Mouse (Mus musculus): ENCODE measurements around the gene Fgfr1op. TPM values are rescaled to one million over a fixed set of nuclear protein-coding genes. Genes with fewer than 3 reads are reported as not detected.
"Not testable (repeated sequence)": the region's sequence is repeated elsewhere in the genome, so short reads cannot be mapped to it uniquely, and the experiment has no call there.

The Fgfr1op gene
- polyA plus RNA-seq, 1 experiment from 2014 or later: 44.4 TPM

DNA sequence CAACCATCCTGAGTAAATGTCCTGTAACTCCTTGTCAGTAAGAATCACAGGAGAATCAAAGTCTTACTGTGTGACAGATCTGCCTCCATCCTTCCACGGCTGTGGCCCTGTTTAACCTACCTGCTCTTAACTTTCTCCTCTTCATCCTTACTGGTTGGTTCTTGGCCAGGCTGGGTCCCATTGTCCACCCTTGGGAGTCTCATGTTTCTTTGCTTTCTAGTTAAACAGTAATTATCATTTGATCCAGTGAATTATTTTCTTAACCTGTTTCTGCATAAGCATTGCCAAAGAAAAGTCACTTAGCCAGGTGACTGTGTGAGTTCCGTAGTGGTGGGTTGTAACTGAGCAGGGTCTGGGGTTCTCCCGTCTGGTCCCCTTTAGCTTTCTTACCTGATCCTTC, 1.2 kb downstream of the Fgfr1op start:
- 14% methylated on average over 1 of the region's 3 CpGs for WGBS
- H3K27me3 ChIP-seq (ENCODE audit: insufficient read depth, low read length); H3K9ac ChIP-seq (replicated peaks; ENCODE audit: low read length); H3K4me1 ChIP-seq (ENCODE audit: insufficient read depth, low read length); H3K27ac ChIP-seq (ENCODE audit: low read length); ATAC-seq (ENCODE audit: low FRiP score, low TSS enrichment); H3K9me3 ChIP-seq (ENCODE audit: low read length): not testable (repeated sequence)
- Histone ChIP-seq H3K36me3 (ENCODE audit: insufficient read depth, low read length) (peaks cover 20% of the 10 kb centered on the region), H3K4me3 (ENCODE audit: low read length) (peak overlapping the region; percentile 56), H3K4me2 (replicated peaks; ENCODE audit: low read depth, low read length) (peak overlapping the region; percentile 45)

- 90% methylated on average over 4 of the region's 8 CpGs for WGBS
- not testable (repeated sequence) for H3K9ac ChIP-seq (replicated peaks; ENCODE audit: low read length); H3K4me1 ChIP-seq (ENCODE audit: insufficient read depth, low read length); ATAC-seq (ENCODE audit: low FRiP score, low TSS enrichment); H3K4me3 ChIP-seq (ENCODE audit: low read length); H3K9me3 ChIP-seq (ENCODE audit: low read length); H3K27me3 ChIP-seq (ENCODE audit: insufficient read depth, low read length); H3K27ac ChIP-seq (ENCODE audit: low read length); H3K4me2 ChIP-seq (replicated peaks; ENCODE audit: low read depth, low read length)
- peaks cover 25% of the 10 kb centered on the region for H3K36me3 ChIP-seq (ENCODE audit: insufficient read depth, low read length)
Measured at GRCm38 (mm10) chr17:8167436-8167835, 2.1 kb downstream of the Fgfr1op start.

GRCm38 (mm10) chr17:8170331-8170730, 5.0 kb downstream of the Fgfr1op start:
- ATAC-seq (ENCODE audit: low FRiP score, low TSS enrichment): no peak
- no peak overlapping the region for H3K27ac ChIP-seq (ENCODE audit: low read length)
- H3K9ac ChIP-seq (replicated peaks; ENCODE audit: low read length): no peak overlapping the region
- no peaks in the 10 kb centered on the region for H3K9me3 ChIP-seq (ENCODE audit: low read length)
- H3K4me3 ChIP-seq (ENCODE audit: low read length): no peak overlapping the region
- peaks cover 44% of the 10 kb centered on the region for H3K36me3 ChIP-seq (ENCODE audit: insufficient read depth, low read length)
- no peaks in the 10 kb centered on the region for H3K27me3 ChIP-seq (ENCODE audit: insufficient read depth, low read length)
- no peaks in the 10 kb centered on the region for H3K4me1 ChIP-seq (ENCODE audit: insufficient read depth, low read length)
- H3K4me2 ChIP-seq (replicated peaks; ENCODE audit: low read depth, low read length): no peak overlapping the region
- 88% methylated on average over 7 of the region's 7 CpGs for WGBS

DNA sequence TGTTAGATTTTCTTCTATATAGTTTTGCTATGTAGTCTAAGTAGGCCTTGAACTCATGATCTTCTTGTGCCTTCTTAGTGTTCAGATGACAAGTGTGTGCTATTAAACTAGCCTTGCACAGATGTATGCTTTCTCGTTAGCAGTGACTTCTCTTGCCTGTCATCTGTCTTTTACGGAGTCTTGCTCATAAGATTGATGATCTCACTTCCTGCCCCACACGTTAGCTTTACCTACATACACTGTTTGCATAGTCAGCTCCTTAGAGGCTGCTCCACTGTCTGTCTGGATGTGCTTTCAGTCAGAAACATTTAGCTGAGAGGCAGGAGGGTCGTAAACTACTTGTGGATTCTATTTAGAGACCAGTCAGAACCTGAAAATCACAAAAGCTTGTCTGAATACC, 5.8 kb downstream of the Fgfr1op start:
- no peak overlapping the region for H3K4me2 ChIP-seq (replicated peaks; ENCODE audit: low read depth, low read length)
- H3K4me3 ChIP-seq (ENCODE audit: low read length): no peak overlapping the region
- peaks cover 51% of the 10 kb centered on the region for H3K36me3 ChIP-seq (ENCODE audit: insufficient read depth, low read length)
- no peaks in the 10 kb centered on the region for H3K4me1 ChIP-seq (ENCODE audit: insufficient read depth, low read length)
- H3K9ac ChIP-seq (replicated peaks; ENCODE audit: low read length): no peak overlapping the region
- no peak for ATAC-seq (ENCODE audit: low FRiP score, low TSS enrichment)
- no peak overlapping the region for H3K27ac ChIP-seq (ENCODE audit: low read length)
- WGBS: 36% methylated on average over 4 of the region's 4 CpGs
- no peaks in the 10 kb centered on the region for H3K27me3 ChIP-seq (ENCODE audit: insufficient read depth, low read length)
- no peaks in the 10 kb centered on the region for H3K9me3 ChIP-seq (ENCODE audit: low read length)

DNA sequence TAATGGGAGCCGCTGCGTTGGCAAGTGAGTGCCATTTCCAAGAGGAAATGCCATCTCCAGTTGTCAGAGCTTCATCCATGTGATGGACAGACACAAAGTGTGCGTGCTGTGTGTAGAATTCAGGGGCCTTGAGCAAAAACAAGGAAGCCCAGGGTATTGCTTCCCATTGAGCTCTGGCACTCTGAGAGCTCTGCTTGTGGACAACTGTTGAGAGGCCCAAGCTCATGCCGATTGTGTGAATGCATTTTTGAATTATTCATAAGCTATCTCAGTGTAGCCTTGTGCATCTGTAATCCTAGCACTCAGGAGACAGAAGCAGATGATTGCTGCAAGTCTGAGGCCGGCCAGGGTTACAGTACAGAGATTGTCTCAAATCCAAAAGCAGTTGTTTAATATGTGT, 11.8 kb downstream of the Fgfr1op start:
- Histone ChIP-seq H3K4me1 (ENCODE audit: insufficient read depth, low read length) (no peaks in the 10 kb centered on the region), H3K36me3 (ENCODE audit: insufficient read depth, low read length) (peaks cover 50% of the 10 kb centered on the region), H3K9ac (replicated peaks; ENCODE audit: low read length) (no peak overlapping the region), H3K27me3 (ENCODE audit: insufficient read depth, low read length) (no peaks in the 10 kb centered on the region), H3K4me2 (replicated peaks; ENCODE audit: low read depth, low read length) (no peak overlapping the region), H3K9me3 (ENCODE audit: low read length) (no peaks in the 10 kb centered on the region), H3K4me3 (ENCODE audit: low read length) (no peak overlapping the region), H3K27ac (ENCODE audit: low read length) (no peak overlapping the region)
- ATAC-seq (ENCODE audit: low FRiP score, low TSS enrichment): no peak
- WGBS: 92% methylated on average over 5 of the region's 5 CpGs

- H3K27me3 ChIP-seq (ENCODE audit: insufficient read depth, low read length): no peaks in the 10 kb centered on the region
- ATAC-seq (ENCODE audit: low FRiP score, low TSS enrichment): peak; percentile 42; the same call in 1 of the 2 replicates
- H3K4me3 ChIP-seq (ENCODE audit: low read length): no peak overlapping the region
- H3K4me1 ChIP-seq (ENCODE audit: insufficient read depth, low read length): peaks cover 14% of the 10 kb centered on the region; the same call in 1 of the 2 replicates
- H3K36me3 ChIP-seq (ENCODE audit: insufficient read depth, low read length): peaks cover 48% of the 10 kb centered on the region
- peak overlapping the region; percentile 54; the same call in 1 of the 2 replicates for H3K27ac ChIP-seq (ENCODE audit: low read length)
- 39% methylated on average over 5 of the region's 5 CpGs for WGBS
- no peaks in the 10 kb centered on the region for H3K9me3 ChIP-seq (ENCODE audit: low read length)
- no peak overlapping the region for H3K9ac ChIP-seq (replicated peaks; ENCODE audit: low read length)
- H3K4me2 ChIP-seq (replicated peaks; ENCODE audit: low read depth, low read length): no peak overlapping the region
Measured at GRCm38 (mm10) chr17:8183815-8184214, 18.5 kb downstream of the Fgfr1op start.

- peaks cover 52% of the 10 kb centered on the region for H3K36me3 ChIP-seq (ENCODE audit: insufficient read depth, low read length)
- H3K9me3 ChIP-seq (ENCODE audit: low read length): no peaks in the 10 kb centered on the region
- H3K27me3 ChIP-seq (ENCODE audit: insufficient read depth, low read length): no peaks in the 10 kb centered on the region
- H3K9ac ChIP-seq (replicated peaks; ENCODE audit: low read length): no peak overlapping the region
- peaks cover 14% of the 10 kb centered on the region; the same call in 1 of the 2 replicates for H3K4me1 ChIP-seq (ENCODE audit: insufficient read depth, low read length)
- no peak overlapping the region for H3K4me3 ChIP-seq (ENCODE audit: low read length)
- peak overlapping the region; percentile 54 for H3K27ac ChIP-seq (ENCODE audit: low read length)
- H3K4me2 ChIP-seq (replicated peaks; ENCODE audit: low read depth, low read length): no peak overlapping the region
- 0 out of 2 replicates have a peak, but pooled peaks have one; percentile 9 for ATAC-seq (ENCODE audit: low FRiP score, low TSS enrichment)
- 48% methylated on average over 7 of the region's 7 CpGs for whole genome bisulfite sequencing
Measured at GRCm38 (mm10) chr17:8184217-8184616, 18.9 kb downstream of the Fgfr1op start.

- Histone ChIP-seq H3K4me2 (replicated peaks; ENCODE audit: low read depth, low read length) (no peak overlapping the region), H3K4me1 (ENCODE audit: insufficient read depth, low read length) (no peaks in the 10 kb centered on the region), H3K9me3 (ENCODE audit: low read length) (no peaks in the 10 kb centered on the region), H3K9ac (replicated peaks; ENCODE audit: low read length) (no peak overlapping the region), H3K36me3 (ENCODE audit: insufficient read depth, low read length) (peaks cover 44% of the 10 kb centered on the region), H3K27me3 (ENCODE audit: insufficient read depth, low read length) (no peaks in the 10 kb centered on the region), H3K4me3 (ENCODE audit: low read length) (no peak overlapping the region), H3K27ac (ENCODE audit: low read length) (no peak overlapping the region)
- 53% methylated on average over 8 of the region's 8 CpGs for WGBS
- ATAC-seq (ENCODE audit: low FRiP score, low TSS enrichment): no peak
Measured at GRCm38 (mm10) chr17:8193678-8194077, 28.4 kb downstream of the Fgfr1op start.

- WGBS: 93% methylated on average over 8 of the region's 8 CpGs
- no peak overlapping the region for H3K9ac ChIP-seq (replicated peaks; ENCODE audit: low read length)
- no peaks in the 10 kb centered on the region for H3K4me1 ChIP-seq (ENCODE audit: insufficient read depth, low read length)
- no peaks in the 10 kb centered on the region for H3K27me3 ChIP-seq (ENCODE audit: insufficient read depth, low read length)
- no peak overlapping the region for H3K4me3 ChIP-seq (ENCODE audit: low read length)
- no peaks in the 10 kb centered on the region for H3K9me3 ChIP-seq (ENCODE audit: low read length)
- H3K36me3 ChIP-seq (ENCODE audit: insufficient read depth, low read length): peaks cover 27% of the 10 kb centered on the region
- no peak overlapping the region for H3K27ac ChIP-seq (ENCODE audit: low read length)
- H3K4me2 ChIP-seq (replicated peaks; ENCODE audit: low read depth, low read length): no peak overlapping the region
- no peak for ATAC-seq (ENCODE audit: low FRiP score, low TSS enrichment)
Measured at GRCm38 (mm10) chr17:8195685-8196376, 30.5 kb downstream of the Fgfr1op start.

DNA sequence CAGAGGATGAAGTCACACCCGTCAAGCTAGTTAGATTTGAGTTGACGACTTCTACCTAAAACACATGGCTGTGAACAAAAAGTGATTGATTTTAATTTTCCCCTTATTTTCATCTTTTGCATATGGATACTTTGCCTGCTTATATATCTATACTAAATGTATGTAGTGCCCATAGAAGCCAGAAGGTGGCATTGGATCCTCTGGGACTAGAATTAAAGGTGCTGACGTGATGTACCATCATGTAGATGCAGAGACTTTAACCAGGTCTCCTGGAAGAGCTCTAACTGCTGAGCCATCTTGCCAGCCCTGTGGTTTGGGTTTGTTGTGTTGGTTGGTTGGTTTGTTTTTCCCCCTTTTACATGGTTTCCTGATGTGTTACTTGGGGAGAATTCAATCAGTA, 32.4 kb downstream of the Fgfr1op start:
- no peak overlapping the region for H3K4me3 ChIP-seq (ENCODE audit: low read length)
- no peak for ATAC-seq (ENCODE audit: low FRiP score, low TSS enrichment)
- H3K4me1 ChIP-seq (ENCODE audit: insufficient read depth, low read length): no peaks in the 10 kb centered on the region
- no peak overlapping the region for H3K4me2 ChIP-seq (replicated peaks; ENCODE audit: low read depth, low read length)
- peaks cover 15% of the 10 kb centered on the region; the same call in 1 of the 2 replicates for H3K36me3 ChIP-seq (ENCODE audit: insufficient read depth, low read length)
- no peaks in the 10 kb centered on the region for H3K9me3 ChIP-seq (ENCODE audit: low read length)
- no peak overlapping the region for H3K9ac ChIP-seq (replicated peaks; ENCODE audit: low read length)
- no peak overlapping the region for H3K27ac ChIP-seq (ENCODE audit: low read length)
- H3K27me3 ChIP-seq (ENCODE audit: insufficient read depth, low read length): no peaks in the 10 kb centered on the region
- WGBS: 71% methylated on average over 3 of the region's 3 CpGs
